Mouse (Mus musculus): Measurements from ENCODE around the gene Col6a3. TPM values are rescaled to one million over a fixed set of nuclear protein-coding genes. Genes with fewer than 3 reads are reported as not detected.

Col6a3 gene
- polyA plus RNA-seq, 1 experiment from 2014 or later = 2.9 TPM

DNA sequence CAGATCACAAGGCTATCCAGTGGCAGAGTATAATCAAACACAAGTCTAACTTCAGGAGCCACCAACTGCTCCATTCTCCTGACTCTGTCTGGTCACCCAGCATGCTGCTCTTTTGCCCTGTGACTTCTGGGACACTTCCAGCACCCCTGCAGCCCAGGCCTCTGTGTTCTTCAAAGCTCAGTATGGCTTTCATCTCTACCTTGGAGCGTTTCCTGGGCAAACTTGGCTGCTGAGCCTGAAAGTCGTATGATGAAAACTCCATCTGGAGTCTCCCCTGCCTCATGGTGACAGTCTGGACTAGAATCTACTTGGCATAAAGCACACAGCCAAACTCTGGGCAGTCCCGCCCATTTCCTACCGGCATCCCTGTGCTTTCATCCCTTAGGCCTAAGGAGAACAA is 95.2 kb downstream of the Col6a3 start:
- Histone ChIP-seq H3K27ac (ENCODE audit: low read depth, low read length) (no peak overlapping the region), H3K4me3 (ENCODE audit: low read depth, low read length) (no peak overlapping the region), H3K36me3 (ENCODE audit: control insufficient read depth, insufficient read depth, low read length) (no peaks in the 10 kb centered on the region), H3K27me3 (replicated peaks; ENCODE audit: control insufficient read depth, insufficient read depth, low read length) (no peaks in the 10 kb centered on the region), H3K9ac (ENCODE audit: low read length) (no peak overlapping the region), H3K4me1 (ENCODE audit: control insufficient read depth, insufficient read depth, low read length) (peaks cover 6% of the 10 kb centered on the region; the same call in 1 of the 2 replicates), H3K4me2 (ENCODE audit: low read length) (no peak overlapping the region), H3K9me3 (replicated peaks; ENCODE audit: control insufficient read depth, low read length) (no peaks in the 10 kb centered on the region)
- 65% methylated on average over 4 of the region's 4 CpGs for WGBS
- DNase-seq (ENCODE audit: low spot score) = no peak
- no peak for ATAC-seq

DNA sequence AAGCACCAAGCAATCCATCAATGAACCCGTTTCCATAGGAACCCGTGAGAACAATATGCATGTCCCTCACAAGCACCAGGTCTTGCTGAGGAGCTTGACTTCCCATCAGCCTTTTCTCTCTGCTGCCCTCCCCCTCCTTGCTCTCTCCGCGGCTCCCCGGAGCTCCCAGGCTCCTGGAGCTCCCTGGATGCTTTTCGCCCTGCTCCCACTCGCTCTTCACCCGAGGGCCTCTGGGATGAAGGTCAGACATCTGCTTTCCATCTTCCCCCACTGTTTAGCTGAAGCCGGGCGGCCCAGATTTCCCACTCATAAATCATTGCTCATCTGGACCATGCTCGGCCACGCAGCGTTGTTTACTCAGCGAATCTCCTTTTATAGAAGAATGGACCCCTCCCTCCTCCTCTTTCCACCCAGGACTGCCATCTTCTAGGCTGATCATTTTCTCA is 99.8 kb downstream of the Col6a3 start:
- no peaks in the 10 kb centered on the region for H3K27me3 ChIP-seq (replicated peaks; ENCODE audit: control insufficient read depth, insufficient read depth, low read length)
- peak overlapping the region; percentile 51 for H3K9ac ChIP-seq (ENCODE audit: low read length)
- DNase-seq (ENCODE audit: low spot score) = peak; percentile 89
- peaks cover 6% of the 10 kb centered on the region; the same call in 1 of the 2 replicates for H3K4me1 ChIP-seq (ENCODE audit: control insufficient read depth, insufficient read depth, low read length)
- H3K4me3 ChIP-seq (ENCODE audit: low read depth, low read length) = peak overlapping the region; percentile 14
- peak overlapping the region; percentile 63; the same call in 1 of the 2 replicates for H3K27ac ChIP-seq (ENCODE audit: low read depth, low read length)
- ATAC-seq = peak; percentile 86
- no peaks in the 10 kb centered on the region for H3K36me3 ChIP-seq (ENCODE audit: control insufficient read depth, insufficient read depth, low read length)
- WGBS = 7% methylated on average over 14 of the region's 14 CpGs
- H3K4me2 ChIP-seq (ENCODE audit: low read length) = peak overlapping the region; percentile 46
- no peaks in the 10 kb centered on the region for H3K9me3 ChIP-seq (replicated peaks; ENCODE audit: control insufficient read depth, low read length)

DNA sequence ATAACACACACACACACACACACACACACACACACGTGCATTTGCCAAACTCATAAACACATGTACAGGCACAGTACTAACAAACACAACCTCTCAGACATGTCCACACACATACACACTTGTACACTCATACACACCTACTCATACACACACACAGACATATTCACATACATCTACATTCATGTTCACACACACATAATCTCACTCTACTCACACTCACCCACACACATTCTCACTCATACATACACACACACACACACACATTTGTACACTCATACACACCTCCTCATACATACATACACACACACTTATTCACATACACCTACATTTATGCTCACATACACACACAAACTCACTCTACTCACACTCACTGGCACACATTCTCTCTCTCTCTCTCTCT is 100.3 kb downstream of the Col6a3 start:
- Histone ChIP-seq H3K9me3 (replicated peaks; ENCODE audit: control insufficient read depth, low read length) (no peaks in the 10 kb centered on the region), H3K36me3 (ENCODE audit: control insufficient read depth, insufficient read depth, low read length) (no peaks in the 10 kb centered on the region), H3K4me2 (ENCODE audit: low read length) (peak overlapping the region; percentile 46; the same call in 1 of the 2 replicates), H3K4me3 (ENCODE audit: low read depth, low read length) (no peak overlapping the region), H3K9ac (ENCODE audit: low read length) (no peak overlapping the region), H3K4me1 (ENCODE audit: control insufficient read depth, insufficient read depth, low read length) (peaks cover 6% of the 10 kb centered on the region; the same call in 1 of the 2 replicates), H3K27ac (ENCODE audit: low read depth, low read length) (peak overlapping the region; percentile 21; the same call in 1 of the 2 replicates), H3K27me3 (replicated peaks; ENCODE audit: control insufficient read depth, insufficient read depth, low read length) (no peaks in the 10 kb centered on the region)
- 85% methylated on average over 1 of the region's 1 CpGs for WGBS
- peak; percentile 32; the same call in 1 of the 2 replicates for ATAC-seq
- no peak for DNase-seq (ENCODE audit: low spot score)

DNA sequence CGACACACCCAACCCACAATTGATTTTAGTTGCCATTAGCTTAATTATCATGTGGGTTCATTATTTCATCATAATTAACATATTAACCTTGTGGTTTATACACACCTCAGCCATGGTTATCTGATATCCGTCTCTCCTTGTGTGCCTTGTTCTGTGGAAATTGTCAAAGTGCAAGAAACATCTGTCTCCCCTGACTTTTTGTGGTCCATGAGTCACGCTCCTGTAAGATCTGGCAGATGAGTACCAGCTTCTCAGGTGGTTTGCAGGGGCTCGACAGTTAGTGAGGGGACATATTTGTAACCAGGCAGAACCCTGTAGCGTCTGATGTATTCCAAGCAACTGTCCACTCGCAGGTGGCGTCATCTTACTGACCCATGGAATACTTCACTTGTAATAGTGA is 101.1 kb downstream of the Col6a3 start:
- Histone ChIP-seq H3K4me1 (ENCODE audit: control insufficient read depth, insufficient read depth, low read length) (peaks cover 6% of the 10 kb centered on the region; the same call in 1 of the 2 replicates), H3K9me3 (replicated peaks; ENCODE audit: control insufficient read depth, low read length) (no peaks in the 10 kb centered on the region), H3K27ac (ENCODE audit: low read depth, low read length) (no peak overlapping the region), H3K27me3 (replicated peaks; ENCODE audit: control insufficient read depth, insufficient read depth, low read length) (no peaks in the 10 kb centered on the region), H3K36me3 (ENCODE audit: control insufficient read depth, insufficient read depth, low read length) (no peaks in the 10 kb centered on the region), H3K4me3 (ENCODE audit: low read depth, low read length) (no peak overlapping the region), H3K4me2 (ENCODE audit: low read length) (no peak overlapping the region), H3K9ac (ENCODE audit: low read length) (no peak overlapping the region)
- DNase-seq (ENCODE audit: low spot score) (no peak), ATAC-seq (no peak)
- WGBS = 90% methylated on average over 7 of the region's 7 CpGs

DNA sequence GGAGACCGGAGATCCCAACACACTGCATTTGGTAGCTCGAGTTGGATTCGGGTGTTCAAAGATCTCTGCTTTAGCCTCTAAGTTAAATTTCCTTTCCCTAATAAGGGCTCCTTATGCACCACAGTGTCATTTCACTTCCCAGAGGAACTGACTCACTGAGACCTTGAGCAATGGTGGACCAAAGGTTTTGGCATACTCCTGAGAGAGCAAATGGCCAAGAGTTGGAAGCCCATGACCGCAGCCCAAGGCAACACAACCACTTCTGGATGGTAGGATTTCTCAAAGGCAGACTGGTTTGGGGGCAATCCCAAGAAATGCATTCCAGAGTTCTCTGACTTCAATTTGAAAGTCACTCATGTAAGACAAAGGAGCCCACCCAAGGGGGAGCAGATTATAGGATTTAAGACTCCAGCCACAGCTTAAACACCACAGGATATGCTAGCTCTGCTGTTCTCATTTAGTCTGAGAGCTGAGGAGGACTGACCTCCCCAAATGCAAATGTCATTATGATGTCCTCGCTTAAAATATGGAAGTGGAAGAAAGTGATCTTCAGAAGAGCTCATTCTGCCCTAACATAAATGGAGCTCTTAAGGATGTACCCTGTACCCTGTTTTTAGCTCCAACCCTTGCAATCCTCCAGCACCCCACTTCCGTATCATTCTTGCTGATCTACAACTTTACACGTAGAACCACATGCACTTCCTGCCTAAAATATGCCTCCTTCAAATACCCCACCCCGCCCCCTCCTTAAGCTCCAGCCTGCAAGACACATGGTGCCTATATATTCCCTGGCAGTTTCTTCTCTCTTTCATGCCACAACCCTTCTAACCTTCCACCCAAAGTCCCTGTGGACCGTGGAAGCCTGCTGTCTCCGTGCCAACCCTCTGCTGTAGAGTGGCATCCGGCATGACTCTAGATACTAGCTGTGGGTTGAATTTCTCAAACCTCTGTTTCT is 103.3 kb downstream of the Col6a3 start:
- ATAC-seq = no peak
- H3K4me1 ChIP-seq (ENCODE audit: control insufficient read depth, insufficient read depth, low read length) = peaks cover 6% of the 10 kb centered on the region; the same call in 1 of the 2 replicates
- H3K4me2 ChIP-seq (ENCODE audit: low read length) = no peak overlapping the region
- no peak overlapping the region for H3K4me3 ChIP-seq (ENCODE audit: low read depth, low read length)
- H3K27me3 ChIP-seq (replicated peaks; ENCODE audit: control insufficient read depth, insufficient read depth, low read length) = no peaks in the 10 kb centered on the region
- WGBS = 76% methylated on average over 11 of the region's 11 CpGs
- H3K27ac ChIP-seq (ENCODE audit: low read depth, low read length) = no peak overlapping the region
- H3K9ac ChIP-seq (ENCODE audit: low read length) = no peak overlapping the region; the same call in 1 of the 2 replicates
- DNase-seq (ENCODE audit: low spot score) = no peak
- H3K36me3 ChIP-seq (ENCODE audit: control insufficient read depth, insufficient read depth, low read length) = no peaks in the 10 kb centered on the region
- no peaks in the 10 kb centered on the region for H3K9me3 ChIP-seq (replicated peaks; ENCODE audit: control insufficient read depth, low read length)

DNA sequence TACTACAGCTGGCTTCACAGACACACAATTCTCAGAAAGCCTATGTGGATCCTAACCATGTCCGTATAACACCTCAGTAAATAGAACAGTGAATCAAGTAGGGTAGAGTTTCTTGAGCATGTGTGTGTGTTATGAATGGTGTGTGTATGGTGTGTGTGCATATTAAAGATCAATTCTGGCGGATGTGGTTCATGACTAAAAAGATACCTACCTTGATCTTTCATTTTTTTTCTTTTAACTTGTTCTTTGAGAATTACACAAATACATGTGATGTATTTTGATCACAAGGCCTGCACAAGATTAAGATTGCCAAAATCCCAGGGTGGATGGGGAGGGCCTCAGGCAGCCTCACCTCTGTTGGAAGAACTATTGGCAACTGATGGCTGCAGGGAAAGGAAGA is 104.9 kb downstream of the Col6a3 start:
- Histone ChIP-seq H3K4me2 (ENCODE audit: low read length) (no peak overlapping the region), H3K4me1 (ENCODE audit: control insufficient read depth, insufficient read depth, low read length) (peaks cover 6% of the 10 kb centered on the region; the same call in 1 of the 2 replicates), H3K4me3 (ENCODE audit: low read depth, low read length) (no peak overlapping the region), H3K9ac (ENCODE audit: low read length) (no peak overlapping the region), H3K36me3 (ENCODE audit: control insufficient read depth, insufficient read depth, low read length) (no peaks in the 10 kb centered on the region), H3K27ac (ENCODE audit: low read depth, low read length) (no peak overlapping the region), H3K9me3 (replicated peaks; ENCODE audit: control insufficient read depth, low read length) (no peaks in the 10 kb centered on the region), H3K27me3 (replicated peaks; ENCODE audit: control insufficient read depth, insufficient read depth, low read length) (no peaks in the 10 kb centered on the region)
- ATAC-seq (no peak), DNase-seq (ENCODE audit: low spot score) (no peak)
- 89% methylated on average over 2 of the region's 2 CpGs for WGBS

DNA sequence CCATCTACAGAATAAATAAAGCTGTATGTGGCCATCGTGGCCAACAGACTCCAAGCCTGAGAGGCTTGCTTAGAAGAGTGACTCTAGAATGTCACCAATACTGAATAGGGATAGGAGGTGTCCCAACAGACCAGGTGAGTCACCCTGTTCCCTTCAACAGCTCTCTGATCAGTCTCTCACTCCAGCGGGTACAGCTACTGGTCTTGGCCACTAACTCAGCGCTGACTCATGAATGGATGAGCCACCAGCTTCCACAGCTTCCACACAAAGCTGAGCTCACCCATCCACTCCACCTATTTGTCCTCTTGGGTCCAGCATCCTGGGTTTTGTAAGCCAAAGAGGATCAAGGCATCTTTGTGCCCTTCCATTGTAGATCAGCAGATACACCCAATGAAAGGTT is 114.3 kb downstream of the Col6a3 start:
- H3K27ac ChIP-seq (ENCODE audit: low read depth, low read length) = no peak overlapping the region
- peaks cover 14% of the 10 kb centered on the region; the same call in 1 of the 2 replicates for H3K4me1 ChIP-seq (ENCODE audit: control insufficient read depth, insufficient read depth, low read length)
- no peaks in the 10 kb centered on the region for H3K9me3 ChIP-seq (replicated peaks; ENCODE audit: control insufficient read depth, low read length)
- H3K36me3 ChIP-seq (ENCODE audit: control insufficient read depth, insufficient read depth, low read length) = no peaks in the 10 kb centered on the region
- H3K9ac ChIP-seq (ENCODE audit: low read length) = no peak overlapping the region
- H3K27me3 ChIP-seq (replicated peaks; ENCODE audit: control insufficient read depth, insufficient read depth, low read length) = no peaks in the 10 kb centered on the region
- no peak overlapping the region for H3K4me3 ChIP-seq (ENCODE audit: low read depth, low read length)
- H3K4me2 ChIP-seq (ENCODE audit: low read length) = no peak overlapping the region
- DNase-seq (ENCODE audit: low spot score) (no peak), ATAC-seq (no peak)
- 83% methylated on average over 3 of the region's 3 CpGs for WGBS

DNA sequence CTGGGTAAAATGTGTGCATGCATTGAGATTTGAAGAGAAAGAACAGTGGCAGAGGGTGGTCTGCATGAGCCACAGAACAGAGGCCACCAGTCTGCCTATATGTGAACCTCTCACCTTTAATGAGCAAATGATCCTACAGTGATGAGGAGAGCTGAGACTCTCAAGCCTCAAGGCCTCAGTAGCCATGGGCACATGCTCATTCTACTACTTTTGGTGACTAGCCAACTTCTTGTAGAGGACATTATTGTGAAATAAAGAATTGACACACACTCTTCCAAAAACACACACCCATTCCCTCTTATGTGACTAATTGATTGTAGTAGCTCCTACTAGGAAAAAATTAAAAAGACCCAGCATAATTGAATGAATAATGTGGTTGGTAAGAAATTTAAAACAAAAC is 120.0 kb downstream of the Col6a3 start:
- no peaks in the 10 kb centered on the region for H3K36me3 ChIP-seq (ENCODE audit: control insufficient read depth, insufficient read depth, low read length)
- H3K4me3 ChIP-seq (ENCODE audit: low read depth, low read length) = no peak overlapping the region
- no peaks in the 10 kb centered on the region for H3K4me1 ChIP-seq (ENCODE audit: control insufficient read depth, insufficient read depth, low read length)
- no peak overlapping the region for H3K27ac ChIP-seq (ENCODE audit: low read depth, low read length)
- DNase-seq (ENCODE audit: low spot score) (no peak), ATAC-seq (no peak)
- no peaks in the 10 kb centered on the region for H3K27me3 ChIP-seq (replicated peaks; ENCODE audit: control insufficient read depth, insufficient read depth, low read length)
- H3K9me3 ChIP-seq (replicated peaks; ENCODE audit: control insufficient read depth, low read length) = no peaks in the 10 kb centered on the region
- H3K4me2 ChIP-seq (ENCODE audit: low read length) = no peak overlapping the region
- H3K9ac ChIP-seq (ENCODE audit: low read length) = no peak overlapping the region

DNA sequence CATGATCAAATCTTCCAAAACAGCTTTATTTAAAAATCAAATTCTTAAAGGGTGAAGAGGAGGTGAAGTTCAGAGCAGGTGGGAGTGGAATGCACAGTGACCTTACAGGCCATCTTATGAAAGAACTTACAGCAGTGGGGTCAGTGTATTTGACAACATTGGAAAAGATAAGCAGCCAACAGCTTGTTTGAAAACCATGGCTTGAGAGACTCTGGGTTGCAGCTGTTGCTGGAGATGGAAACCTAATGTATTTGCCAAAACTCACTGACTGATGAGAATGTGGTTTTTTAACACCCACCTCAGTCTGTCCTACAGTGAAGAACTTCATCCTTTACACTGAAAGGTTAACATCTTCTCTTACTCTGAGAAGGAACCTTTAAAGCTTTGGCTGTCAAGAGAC is 120.4 kb downstream of the Col6a3 start:
- no peak overlapping the region for H3K4me3 ChIP-seq (ENCODE audit: low read depth, low read length)
- H3K27ac ChIP-seq (ENCODE audit: low read depth, low read length) = no peak overlapping the region
- DNase-seq (ENCODE audit: low spot score) (no peak), ATAC-seq (no peak)
- no peak overlapping the region for H3K4me2 ChIP-seq (ENCODE audit: low read length)
- no peaks in the 10 kb centered on the region for H3K4me1 ChIP-seq (ENCODE audit: control insufficient read depth, insufficient read depth, low read length)
- no peak overlapping the region for H3K9ac ChIP-seq (ENCODE audit: low read length)
- H3K27me3 ChIP-seq (replicated peaks; ENCODE audit: control insufficient read depth, insufficient read depth, low read length) = no peaks in the 10 kb centered on the region
- H3K36me3 ChIP-seq (ENCODE audit: control insufficient read depth, insufficient read depth, low read length) = no peaks in the 10 kb centered on the region
- H3K9me3 ChIP-seq (replicated peaks; ENCODE audit: control insufficient read depth, low read length) = no peaks in the 10 kb centered on the region

All from forebrain, embryonic 14.5 days (tissue).